Mouse (Mus musculus): ENCODE results near the gene Etnk2. TPM values are rescaled to one million over a fixed set of nuclear protein-coding genes. Genes with fewer than 3 reads are reported as not detected.

The Etnk2 gene
- polyA plus RNA-seq, 1 experiment, result 5.6 TPM

GRCm38 (mm10) chr1:133421061-133421460, 57.7 kb downstream of the Etnk2 start:
- H3K27ac ChIP-seq (ENCODE audit: insufficient read depth, low read length), result no peak overlapping the region
- 79% methylated on average over 2 of the region's 2 CpGs for WGBS
- peaks cover 3% of the 10 kb centered on the region; the same call in 1 of the 2 replicates for H3K4me1 ChIP-seq (ENCODE audit: control insufficient read depth, insufficient read depth, low read length)
- peaks cover 2% of the 10 kb centered on the region; the same call in 1 of the 2 replicates for H3K27me3 ChIP-seq (ENCODE audit: control insufficient read depth, insufficient read depth, low read length)
- H3K4me3 ChIP-seq (replicated peaks; ENCODE audit: insufficient read depth, low read depth, low read length), result no peak overlapping the region
- no peak for TF ChIP-seq CTCF (IDR thresholded peaks at IDR 0.05; ENCODE audit: borderline replicate concordance, insufficient read depth, low read depth, low read length)
- no peak for TF ChIP-seq POLR2A (IDR thresholded peaks at IDR 0.05; ENCODE audit: borderline replicate concordance, insufficient read depth, low read length)
- DNase-seq, result no peak

DNA sequence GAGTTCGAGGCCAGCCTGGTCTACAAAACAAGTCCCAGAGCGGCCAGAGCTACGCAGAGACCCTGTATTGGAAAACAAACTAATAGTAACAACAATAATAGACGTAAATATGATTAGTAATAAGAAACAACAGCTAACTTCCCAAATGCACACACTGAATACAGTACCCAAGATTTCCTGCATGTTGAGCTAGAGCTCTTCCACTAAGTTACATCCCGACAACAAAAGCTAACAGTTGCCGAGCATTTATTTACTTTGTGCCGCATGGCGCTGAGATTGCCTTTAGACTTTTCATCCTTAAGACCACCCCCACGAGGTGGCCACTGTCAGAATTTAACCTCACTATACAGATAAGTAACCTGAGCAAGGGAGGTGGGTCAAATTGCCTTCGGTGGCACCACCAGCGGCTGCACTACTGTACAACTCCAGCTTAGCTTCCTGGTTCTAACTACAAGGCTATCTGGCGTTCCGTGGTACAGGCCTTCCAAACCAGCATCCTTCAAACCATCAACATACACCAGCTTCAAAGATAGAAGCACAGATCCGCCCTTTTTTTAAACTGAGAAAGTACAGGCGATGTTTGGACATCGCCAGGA, 58.7 kb downstream of the Etnk2 start:
- Histone ChIP-seq H3K27ac (ENCODE audit: insufficient read depth, low read length) (no peak overlapping the region), H3K4me1 (ENCODE audit: control insufficient read depth, insufficient read depth, low read length) (peaks cover 3% of the 10 kb centered on the region; the same call in 1 of the 2 replicates), H3K4me3 (replicated peaks; ENCODE audit: insufficient read depth, low read depth, low read length) (no peak overlapping the region), H3K27me3 (ENCODE audit: control insufficient read depth, insufficient read depth, low read length) (peaks cover 2% of the 10 kb centered on the region; the same call in 1 of the 2 replicates)
- DNase-seq, result no peak
- no peak for TF ChIP-seq CTCF (IDR thresholded peaks at IDR 0.05; ENCODE audit: borderline replicate concordance, insufficient read depth, low read depth, low read length)
- TF ChIP-seq POLR2A (IDR thresholded peaks at IDR 0.05; ENCODE audit: borderline replicate concordance, insufficient read depth, low read length), result no peak
- 51% methylated on average over 16 of the region's 16 CpGs for WGBS

DNA sequence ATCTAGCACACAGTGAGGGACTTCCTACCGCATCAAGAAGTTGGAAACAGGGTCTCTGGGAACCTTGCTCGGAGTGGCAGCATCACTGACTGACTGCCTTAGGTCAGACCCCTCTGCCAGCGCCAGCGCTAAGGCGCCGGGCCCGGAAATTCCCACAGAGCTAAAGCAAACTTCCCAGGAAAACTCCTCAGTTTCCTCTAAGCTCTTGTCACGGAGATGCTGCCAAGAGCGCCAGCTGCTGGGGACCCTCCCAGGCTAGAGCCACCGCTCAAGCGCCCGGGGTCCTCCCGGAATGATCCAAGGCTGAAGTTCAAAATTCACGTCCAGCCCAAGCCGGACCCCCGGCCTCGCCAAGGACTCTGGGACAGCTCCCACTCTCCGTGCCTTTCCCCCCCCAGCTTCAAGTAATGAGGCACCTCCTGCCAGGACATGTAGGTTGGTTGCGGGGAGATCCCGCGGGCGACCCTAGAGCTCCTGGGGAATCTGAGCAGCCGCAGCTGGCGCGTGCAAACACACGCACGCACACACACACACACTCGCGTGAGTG, 59.3 kb downstream of the Etnk2 start:
- peaks cover 2% of the 10 kb centered on the region; the same call in 1 of the 2 replicates for H3K27me3 ChIP-seq (ENCODE audit: control insufficient read depth, insufficient read depth, low read length)
- 3% methylated on average over 29 of the region's 29 CpGs for WGBS
- TF ChIP-seq POLR2A (IDR thresholded peaks at IDR 0.05; ENCODE audit: borderline replicate concordance, insufficient read depth, low read length) (no peak), CTCF (IDR thresholded peaks at IDR 0.05; ENCODE audit: borderline replicate concordance, insufficient read depth, low read depth, low read length) (no peak)

DNA sequence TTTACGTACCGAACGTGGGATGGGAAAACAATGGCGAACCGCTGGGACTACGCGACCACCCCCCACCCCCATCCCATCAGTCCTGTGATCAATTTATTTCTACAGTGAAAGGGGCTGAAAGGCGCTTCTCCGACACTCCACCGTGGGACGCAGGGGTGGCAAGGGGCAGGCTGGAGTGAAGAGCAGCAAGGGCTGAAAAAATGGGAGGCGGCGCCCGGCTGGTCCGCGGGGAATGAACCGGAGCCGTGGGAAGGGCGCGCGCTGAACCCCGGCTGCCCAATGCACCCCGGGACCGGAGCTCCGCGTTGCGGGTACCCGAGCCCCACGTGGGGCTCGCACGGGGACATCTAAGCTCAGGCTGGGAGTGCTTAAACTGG, 59.8 kb downstream of the Etnk2 start:
- DNase-seq, result no peak
- Histone ChIP-seq H3K27ac (ENCODE audit: insufficient read depth, low read length) (no peak overlapping the region), H3K27me3 (ENCODE audit: control insufficient read depth, insufficient read depth, low read length) (peaks cover 2% of the 10 kb centered on the region; the same call in 1 of the 2 replicates), H3K4me3 (replicated peaks; ENCODE audit: insufficient read depth, low read depth, low read length) (peak overlapping the region; percentile 46), H3K4me1 (ENCODE audit: control insufficient read depth, insufficient read depth, low read length) (peaks cover 3% of the 10 kb centered on the region; the same call in 1 of the 2 replicates)
- under 1% methylated on average over 31 of the region's 31 CpGs for WGBS
- no peak for TF ChIP-seq CTCF (IDR thresholded peaks at IDR 0.05; ENCODE audit: borderline replicate concordance, insufficient read depth, low read depth, low read length)
- no peak for TF ChIP-seq POLR2A (IDR thresholded peaks at IDR 0.05; ENCODE audit: borderline replicate concordance, insufficient read depth, low read length)

More for the DNA sequence above, 59.3 kb downstream of the Etnk2 start:
- Histone ChIP-seq H3K4me1 (ENCODE audit: control insufficient read depth, insufficient read depth, low read length) (peaks cover 3% of the 10 kb centered on the region; the same call in 1 of the 2 replicates), H3K4me3 (replicated peaks; ENCODE audit: insufficient read depth, low read depth, low read length) (peak overlapping the region; percentile 46), H3K27ac (ENCODE audit: insufficient read depth, low read length) (no peak overlapping the region)
- peak in 1 of 2 experiments; percentile 7 for DNase-seq

- under 1% methylated on average over 122 of the region's 128 CpGs for WGBS
- no peak for TF ChIP-seq CTCF (IDR thresholded peaks at IDR 0.05; ENCODE audit: borderline replicate concordance, insufficient read depth, low read depth, low read length)
- no peak for TF ChIP-seq POLR2A (IDR thresholded peaks at IDR 0.05; ENCODE audit: borderline replicate concordance, insufficient read depth, low read length)
- Histone ChIP-seq H3K4me3 (replicated peaks; ENCODE audit: insufficient read depth, low read depth, low read length) (peak within 1 kb of the TSS; percentile 46), H3K27ac (ENCODE audit: insufficient read depth, low read length) (no peak within 1 kb of the TSS), H3K27me3 (ENCODE audit: control insufficient read depth, insufficient read depth, low read length) (peaks cover 2% of the 10 kb centered on the region; the same call in 1 of the 2 replicates), H3K4me1 (ENCODE audit: control insufficient read depth, insufficient read depth, low read length) (peaks cover 3% of the 10 kb centered on the region; the same call in 1 of the 2 replicates)
- DNase-seq, result peak; percentile 40 to 42
These were observed 60.4 kb downstream of the Etnk2 start, which contains the start of gene Sox13 for GRCm38 (mm10) chr1:133423543-133424480. Gene Sox13 (minus strand): TSS chr1:133424377.

- Histone ChIP-seq H3K4me3 (replicated peaks; ENCODE audit: insufficient read depth, low read depth, low read length) (no peak overlapping the region), H3K27ac (ENCODE audit: insufficient read depth, low read length) (no peak overlapping the region), H3K27me3 (ENCODE audit: control insufficient read depth, insufficient read depth, low read length) (peaks cover 2% of the 10 kb centered on the region; the same call in 1 of the 2 replicates), H3K4me1 (ENCODE audit: control insufficient read depth, insufficient read depth, low read length) (peaks cover 3% of the 10 kb centered on the region; the same call in 1 of the 2 replicates)
- 59% methylated on average over 4 of the region's 4 CpGs for WGBS
- DNase-seq, result no peak
- TF ChIP-seq CTCF (IDR thresholded peaks at IDR 0.05; ENCODE audit: borderline replicate concordance, insufficient read depth, low read depth, low read length) (no peak), POLR2A (IDR thresholded peaks at IDR 0.05; ENCODE audit: borderline replicate concordance, insufficient read depth, low read length) (no peak)
These were observed 61.3 kb downstream of the Etnk2 start for GRCm38 (mm10) chr1:133424547-133425140.

Other genes with a start within 250 kb of the Etnk2 start
- 31.7 and 32.1 TPM in 2 replicates for gene Ppp1r15b, start 232.4 kb upstream of the Etnk2 start, polyA plus RNA-seq (2012; rRNA removed)
- gene Plekha6, start 199.4 kb upstream of the Etnk2 start, polyA plus RNA-seq (2012; rRNA removed), result 73.7 and 77.2 TPM in 2 replicates
- gene Golt1a, start 53.8 kb upstream of the Etnk2 start, polyA plus RNA-seq (2012; rRNA removed), result not detected in 2 replicates
- gene Kiss1, start 41.7 kb upstream of the Etnk2 start, polyA plus RNA-seq (2012; rRNA removed), result not detected in 2 replicates
- 0.08 and 0.13 TPM in 2 replicates for gene Ren1, start 13.1 kb upstream of the Etnk2 start, polyA plus RNA-seq (2012; rRNA removed)
- gene Sox13, start 60.8 kb downstream of the Etnk2 start, polyA plus RNA-seq (2012; rRNA removed), result 13.6 and 15.4 TPM in 2 replicates
- gene Snrpe, start 246.7 kb downstream of the Etnk2 start, polyA plus RNA-seq (2012; rRNA removed), result 102 and 110 TPM in 2 replicates

Measured in cerebellum, adult 2 months (tissue).